Mouse (Mus musculus): ENCODE results near the gene 4931428F04Rik. TPM values are rescaled to one million over a fixed set of nuclear protein-coding genes. Genes with fewer than 3 reads are reported as not detected.

The 4931428F04Rik gene
- polyA plus RNA-seq, 1 experiment: 6.0 TPM

DNA sequence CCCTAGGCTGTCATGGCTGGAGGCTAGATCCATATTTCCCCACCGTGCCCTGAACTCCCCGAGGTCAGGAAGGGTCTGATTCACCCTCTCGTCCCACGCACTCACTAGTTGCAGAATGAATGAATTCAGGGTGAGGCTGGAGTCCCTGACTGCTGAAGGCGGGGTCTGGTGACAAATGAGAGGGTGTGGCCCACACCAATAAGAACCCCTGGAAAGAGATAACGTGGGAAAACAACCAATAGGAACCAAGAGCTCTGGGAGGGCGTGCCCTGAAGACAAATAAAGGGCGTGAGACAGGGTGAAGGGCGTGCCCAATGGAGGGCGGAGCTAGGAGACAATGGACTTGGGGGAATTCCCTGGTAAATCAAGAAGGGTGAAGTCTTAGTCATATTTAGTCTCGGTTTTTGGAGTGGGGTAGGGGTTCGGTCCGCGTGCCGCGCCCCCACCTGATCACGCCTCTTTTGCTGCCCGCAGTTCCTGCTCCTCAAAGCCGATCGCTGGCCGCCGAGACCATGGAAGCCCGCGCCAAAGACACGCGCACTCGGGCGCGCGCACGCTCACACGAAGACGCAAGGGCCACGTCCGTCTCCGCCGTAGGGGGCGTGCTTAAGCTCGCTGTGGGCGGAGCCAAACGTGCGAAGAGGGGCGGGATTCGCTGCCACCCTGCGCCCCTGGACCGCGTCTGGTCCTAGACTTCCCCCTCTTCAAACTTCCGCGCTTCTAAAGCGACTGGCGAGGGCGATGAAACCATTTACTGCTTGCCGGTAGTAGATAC, 519 bp downstream of the 4931428F04Rik start:
- H3K79me3 ChIP-seq (ENCODE audit: low read depth): peaks cover 14% of the 10 kb centered on the region
- H3ac ChIP-seq (ENCODE audit: control insufficient read depth, insufficient read length, low read depth): peak overlapping the region; percentile 63
- H3K36me3 ChIP-seq (ENCODE audit: control insufficient read depth, insufficient read depth): peaks cover 5% of the 10 kb centered on the region
- TF ChIP-seq MYOG (IDR thresholded peaks at IDR 0.05; ENCODE audit: control insufficient read depth, extremely low read depth, insufficient read length) (no peak), CTCF (IDR thresholded peaks at IDR 0.05; ENCODE audit: control insufficient read depth, insufficient read depth, insufficient read length) (peak; percentile 2), MAX (IDR thresholded peaks at IDR 0.05) (peak; percentile 37)
- H3K4me3 ChIP-seq (ENCODE audit: insufficient read depth, poor library complexity, severe bottlenecking): peak overlapping the region; percentile 39
- H3K79me2 ChIP-seq (ENCODE audit: control insufficient read depth, insufficient read depth): peaks cover 30% of the 10 kb centered on the region
- no peaks in the 10 kb centered on the region for H3K27me3 ChIP-seq (ENCODE audit: control insufficient read depth, insufficient read depth, insufficient read length)

DNA sequence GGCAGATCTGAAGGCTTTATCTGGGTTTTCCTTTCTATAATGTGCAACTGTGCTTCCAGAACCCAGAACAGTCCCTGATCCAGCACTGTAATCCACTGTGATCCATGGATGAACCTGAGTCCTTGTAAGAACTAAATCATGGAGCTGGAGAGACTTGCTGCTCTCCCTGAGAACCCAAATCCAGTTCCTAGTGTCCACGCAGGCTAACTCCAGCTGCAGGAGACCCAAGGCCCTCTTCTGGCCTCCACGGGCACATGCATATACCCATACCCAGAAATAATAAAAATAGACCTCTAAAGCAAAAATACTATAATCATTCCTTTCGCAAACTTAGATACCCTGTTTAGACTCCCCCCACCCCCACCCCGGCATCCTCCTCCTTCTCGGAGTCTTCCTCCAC, 1.4 kb downstream of the 4931428F04Rik start:
- Histone ChIP-seq H3K36me3 (ENCODE audit: control insufficient read depth, insufficient read depth) (peaks cover 5% of the 10 kb centered on the region), H3ac (ENCODE audit: control insufficient read depth, insufficient read length, low read depth) (no peak overlapping the region), H3K4me3 (ENCODE audit: insufficient read depth, poor library complexity, severe bottlenecking) (peak overlapping the region; percentile 39), H3K79me3 (ENCODE audit: low read depth) (peaks cover 14% of the 10 kb centered on the region), H3K27me3 (ENCODE audit: control insufficient read depth, insufficient read depth, insufficient read length) (no peaks in the 10 kb centered on the region), H3K79me2 (ENCODE audit: control insufficient read depth, insufficient read depth) (peaks cover 30% of the 10 kb centered on the region)
- no peak for TF ChIP-seq CEBPB (IDR thresholded peaks at IDR 0.05; ENCODE audit: low read depth)
- TF ChIP-seq MAX (IDR thresholded peaks at IDR 0.05): no peak
- TF ChIP-seq FOSL1 (IDR thresholded peaks at IDR 0.05; ENCODE audit: insufficient read depth, low read length, poor library complexity, severe bottlenecking): no peak
- no peak for TF ChIP-seq MYOD1 (IDR thresholded peaks at IDR 0.05; ENCODE audit: control insufficient read depth, insufficient read length, low read depth)
- no peak for TF ChIP-seq USF1 (IDR thresholded peaks at IDR 0.05; ENCODE audit: low read depth)
- no peak for TF ChIP-seq MYOG (IDR thresholded peaks at IDR 0.05; ENCODE audit: control insufficient read depth, extremely low read depth, insufficient read length)
- no peak for TF ChIP-seq CTCF (IDR thresholded peaks at IDR 0.05; ENCODE audit: control insufficient read depth, insufficient read depth, insufficient read length)

- Histone ChIP-seq H3K79me3 (ENCODE audit: low read depth) (peaks cover 14% of the 10 kb centered on the region), H3ac (ENCODE audit: control insufficient read depth, insufficient read length, low read depth) (no peak overlapping the region), H3K4me3 (ENCODE audit: insufficient read depth, poor library complexity, severe bottlenecking) (no peak overlapping the region), H3K36me3 (ENCODE audit: control insufficient read depth, insufficient read depth) (peaks cover 15% of the 10 kb centered on the region), H3K27me3 (ENCODE audit: control insufficient read depth, insufficient read depth, insufficient read length) (no peaks in the 10 kb centered on the region), H3K79me2 (ENCODE audit: control insufficient read depth, insufficient read depth) (peaks cover 30% of the 10 kb centered on the region)
- TF ChIP-seq USF1 (IDR thresholded peaks at IDR 0.05; ENCODE audit: low read depth) (no peak), MYOG (IDR thresholded peaks at IDR 0.05; ENCODE audit: control insufficient read depth, extremely low read depth, insufficient read length) (no peak), MYOD1 (IDR thresholded peaks at IDR 0.05; ENCODE audit: control insufficient read depth, insufficient read length, low read depth) (no peak), MAX (IDR thresholded peaks at IDR 0.05) (no peak), CEBPB (IDR thresholded peaks at IDR 0.05; ENCODE audit: low read depth) (no peak), CTCF (IDR thresholded peaks at IDR 0.05; ENCODE audit: control insufficient read depth, insufficient read depth, insufficient read length) (no peak), FOSL1 (IDR thresholded peaks at IDR 0.05; ENCODE audit: insufficient read depth, low read length, poor library complexity, severe bottlenecking) (no peak)
Observed at GRCm38 (mm10) chr8:105286907-105287306, 2.8 kb downstream of the 4931428F04Rik start.

DNA sequence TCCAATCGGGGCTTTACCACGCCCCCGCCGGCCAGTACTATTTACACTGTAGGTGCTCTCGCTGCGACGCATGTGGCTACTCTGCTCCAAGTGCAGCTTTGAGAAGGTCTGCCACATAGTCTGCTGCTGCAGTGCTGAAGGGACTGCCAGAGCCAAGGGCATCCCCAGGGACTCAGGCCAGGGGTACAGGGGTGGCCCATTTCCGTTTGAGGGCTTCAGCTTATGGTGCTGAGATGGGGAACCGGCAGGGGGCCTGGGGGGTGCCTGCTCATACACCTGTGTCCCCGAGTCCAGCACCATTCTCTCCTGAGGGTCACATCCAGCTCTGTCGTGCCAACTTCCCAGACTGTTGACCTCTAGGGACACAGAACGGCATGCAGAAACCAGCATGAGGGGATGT, 4.2 kb downstream of the 4931428F04Rik start:
- Histone ChIP-seq H3K27me3 (ENCODE audit: control insufficient read depth, insufficient read depth, insufficient read length) (no peaks in the 10 kb centered on the region), H3K4me3 (ENCODE audit: insufficient read depth, poor library complexity, severe bottlenecking) (no peak overlapping the region), H3K79me3 (ENCODE audit: low read depth) (peaks cover 14% of the 10 kb centered on the region), H3K79me2 (ENCODE audit: control insufficient read depth, insufficient read depth) (peaks cover 30% of the 10 kb centered on the region), H3K36me3 (ENCODE audit: control insufficient read depth, insufficient read depth) (peaks cover 21% of the 10 kb centered on the region), H3ac (ENCODE audit: control insufficient read depth, insufficient read length, low read depth) (no peak overlapping the region)
- TF ChIP-seq MYOG (IDR thresholded peaks at IDR 0.05; ENCODE audit: control insufficient read depth, extremely low read depth, insufficient read length) (no peak), CTCF (IDR thresholded peaks at IDR 0.05; ENCODE audit: control insufficient read depth, insufficient read depth, insufficient read length) (no peak)

DNA sequence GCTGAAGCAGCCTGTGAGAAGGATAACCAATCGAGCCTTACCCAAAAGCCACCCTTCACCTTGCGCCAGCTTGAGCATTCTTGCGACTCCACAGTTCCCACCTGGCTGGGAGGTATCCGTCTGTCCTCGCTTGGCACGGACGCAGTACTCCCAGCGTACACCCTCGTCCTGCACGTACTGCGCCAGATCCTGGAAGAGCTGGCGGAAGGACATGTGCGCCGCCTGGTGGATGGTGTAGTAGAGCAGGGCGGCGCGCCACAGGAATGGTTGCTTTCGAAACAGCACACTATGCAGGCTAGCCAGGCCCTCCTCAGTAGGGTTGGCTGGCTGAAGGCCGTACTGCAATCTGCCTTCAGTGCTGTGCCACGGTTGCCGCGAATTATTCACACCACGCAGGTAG, 6.6 kb downstream of the 4931428F04Rik start:
- Histone ChIP-seq H3K4me3 (ENCODE audit: insufficient read depth, poor library complexity, severe bottlenecking) (no peak overlapping the region), H3K79me2 (ENCODE audit: control insufficient read depth, insufficient read depth) (peaks cover 22% of the 10 kb centered on the region), H3K36me3 (ENCODE audit: control insufficient read depth, insufficient read depth) (peaks cover 34% of the 10 kb centered on the region), H3K79me3 (ENCODE audit: low read depth) (peaks cover 12% of the 10 kb centered on the region), H3K27me3 (ENCODE audit: control insufficient read depth, insufficient read depth, insufficient read length) (no peaks in the 10 kb centered on the region), H3ac (ENCODE audit: control insufficient read depth, insufficient read length, low read depth) (no peak overlapping the region)
- TF ChIP-seq MYOG (IDR thresholded peaks at IDR 0.05; ENCODE audit: control insufficient read depth, extremely low read depth, insufficient read length) (no peak), CTCF (IDR thresholded peaks at IDR 0.05; ENCODE audit: control insufficient read depth, insufficient read depth, insufficient read length) (peak; percentile 95)

GRCm38 (mm10) chr8:105282239-105282638, 7.4 kb downstream of the 4931428F04Rik start:
- no peak overlapping the region for H3ac ChIP-seq (ENCODE audit: control insufficient read depth, insufficient read length, low read depth)
- TF ChIP-seq MAX (IDR thresholded peaks at IDR 0.05) (no peak), USF1 (IDR thresholded peaks at IDR 0.05; ENCODE audit: low read depth) (no peak), CTCF (IDR thresholded peaks at IDR 0.05; ENCODE audit: control insufficient read depth, insufficient read depth, insufficient read length) (no peak), MYOD1 (IDR thresholded peaks at IDR 0.05; ENCODE audit: control insufficient read depth, insufficient read length, low read depth) (no peak), FOSL1 (IDR thresholded peaks at IDR 0.05; ENCODE audit: insufficient read depth, low read length, poor library complexity, severe bottlenecking) (no peak), MYOG (IDR thresholded peaks at IDR 0.05; ENCODE audit: control insufficient read depth, extremely low read depth, insufficient read length) (no peak), CEBPB (IDR thresholded peaks at IDR 0.05; ENCODE audit: low read depth) (no peak)
- H3K4me3 ChIP-seq (ENCODE audit: insufficient read depth, poor library complexity, severe bottlenecking): no peak overlapping the region
- H3K36me3 ChIP-seq (ENCODE audit: control insufficient read depth, insufficient read depth): peaks cover 34% of the 10 kb centered on the region
- H3K79me3 ChIP-seq (ENCODE audit: low read depth): peaks cover 5% of the 10 kb centered on the region
- no peaks in the 10 kb centered on the region for H3K27me3 ChIP-seq (ENCODE audit: control insufficient read depth, insufficient read depth, insufficient read length)
- H3K79me2 ChIP-seq (ENCODE audit: control insufficient read depth, insufficient read depth): peaks cover 14% of the 10 kb centered on the region

All from C2C12 (cell line).